Mouse (Mus musculus) hindbrain, embryonic 14.5 days (tissue): Measurements from ENCODE around the gene Cntn3. TPM values are rescaled to one million over a fixed set of nuclear protein-coding genes. Genes with fewer than 3 reads are reported as not detected.
"Not testable (repeated sequence)": the region's sequence is repeated elsewhere in the genome, so short reads cannot be mapped to it uniquely, and the experiment has no call there.

Experiments
- ATAC-seq: fragments of 200-750 bp; cut with Nextera tagmentation; 2 replicates; pipeline ENCODE4 v1.8.0; 2017; ENCODE audit warnings: moderate number of reproducible peaks, mild to moderate bottlenecking, moderate TSS enrichment, moderate library complexity; ENCODE audit not compliant: low FRiP score
- DNase-seq: peaks from one replicate; pipeline ENCODE4 v3.0.0-alpha.2; 2015; ENCODE audit warnings: low spot score
- H3K27ac ChIP-seq: fragments of 300-500 bp; sonication (generic); 2 replicates; pipeline ENCODE4 v1.5.1; 2014; ENCODE audit warnings: mild to moderate bottlenecking, moderate library complexity
- H3K27me3 ChIP-seq: fragments of 300-500 bp; sonication (generic); 2 replicates; pipeline ENCODE4 v1.6.1; 2014; ENCODE audit warnings: mild to moderate bottlenecking, low read length, mixed read lengths; ENCODE audit not compliant: control insufficient read depth, insufficient read depth
- H3K36me3 ChIP-seq: fragments of 300-500 bp; sonication (generic); replicated peaks from 2 replicates; pipeline ENCODE4 v1.6.1; 2014; ENCODE audit not compliant: control insufficient read depth, insufficient read depth
- H3K4me1 ChIP-seq: fragments of 300-500 bp; sonication (generic); replicated peaks from 2 replicates; pipeline ENCODE4 v1.6.1; 2014; ENCODE audit warnings: antibody characterized with exemption, low read length, mixed read lengths; ENCODE audit not compliant: control insufficient read depth, insufficient read depth
- H3K4me2 ChIP-seq: fragments of 300-500 bp; sonication (generic); replicated peaks from 2 replicates; pipeline ENCODE4 v1.6.1; 2014; ENCODE audit warnings: mild to moderate bottlenecking, moderate library complexity
- H3K4me3 ChIP-seq: fragments of 300-500 bp; sonication (generic); replicated peaks from 2 replicates; pipeline ENCODE4 v1.5.1; 2014; ENCODE audit warnings: mild to moderate bottlenecking, low read length
- H3K9ac ChIP-seq: fragments of 300-500 bp; sonication (generic); 2 replicates; pipeline ENCODE4 v1.6.1; 2014
- H3K9me3 ChIP-seq: fragments of 300-500 bp; sonication (generic); 2 replicates; pipeline ENCODE4 v1.6.1; 2016; ENCODE audit warnings: low read length; ENCODE audit not compliant: control insufficient read depth
- WGBS: fragments of 180-500 bp; shearing (Covaris S2); extraction: QIAGEN DNeasy Blood & Tissue Kit; methylation state at CpG from one replicate; pipeline ENCODE4 v1.1.7; 2014; 5-methylcytosine and 5-hydroxymethylcytosine counted together
- polyA plus RNA-seq: library from polyadenylated mRNA; unstranded; fragments of >200 nt; fragmentation: Nextera tagmentation; extraction: Ambion mirVana; gene quantifications from 2 replicates; pipeline ENCODE4 v1.2.1, GENCODE M21; 2014

Gene Cntn3
- 4.6 and 5.2 TPM in 2 replicates for polyA plus RNA-seq

- not testable (repeated sequence) for H3K9ac ChIP-seq, H3K9me3 ChIP-seq, H3K27me3 ChIP-seq, H3K4me1 ChIP-seq, H3K4me2 ChIP-seq, ATAC-seq, H3K36me3 ChIP-seq, DNase-seq, H3K4me3 ChIP-seq, H3K27ac ChIP-seq
- WGBS, result 97% methylated on average over 4 of the region's 20 CpGs
Observed at GRCm38 (mm10) chr6:102573001-102573400, at the start of gene Cntn3. Gene Cntn3, minus strand, starts transcription at chr6:102573101.

GRCm38 (mm10) chr6:102600773-102601172 is 27.9 kb upstream of the Cntn3 start:
- H3K4me3 ChIP-seq, result no peak overlapping the region
- no peaks in the 10 kb centered on the region for H3K36me3 ChIP-seq
- ATAC-seq (no peak), DNase-seq (no peak)
- H3K4me2 ChIP-seq, result no peak overlapping the region
- no peak overlapping the region for H3K27ac ChIP-seq
- 70% methylated on average over 2 of the region's 2 CpGs for WGBS
- no peaks in the 10 kb centered on the region for H3K4me1 ChIP-seq
- no peak overlapping the region for H3K9ac ChIP-seq
- no peaks in the 10 kb centered on the region for H3K27me3 ChIP-seq
- H3K9me3 ChIP-seq, result no peaks in the 10 kb centered on the region

GRCm38 (mm10) chr6:102597756-102598155 is 24.9 kb upstream of the Cntn3 start:
- H3K4me3 ChIP-seq, result no peak overlapping the region
- H3K4me1 ChIP-seq, result no peaks in the 10 kb centered on the region
- no peak overlapping the region for H3K9ac ChIP-seq
- H3K27me3 ChIP-seq, result no peaks in the 10 kb centered on the region
- H3K36me3 ChIP-seq, result no peaks in the 10 kb centered on the region
- WGBS, result 56% methylated on average over 2 of the region's 2 CpGs
- no peak overlapping the region for H3K4me2 ChIP-seq
- H3K9me3 ChIP-seq, result no peaks in the 10 kb centered on the region
- DNase-seq (no peak), ATAC-seq (no peak)
- no peak overlapping the region for H3K27ac ChIP-seq

GRCm38 (mm10) chr6:102590151-102590550 is 17.2 kb upstream of the Cntn3 start:
- ATAC-seq (no peak), DNase-seq (no peak)
- Histone ChIP-seq H3K9ac (no peak overlapping the region), H3K36me3 (no peaks in the 10 kb centered on the region), H3K9me3 (no peaks in the 10 kb centered on the region), H3K4me2 (no peak overlapping the region), H3K27ac (no peak overlapping the region), H3K27me3 (no peaks in the 10 kb centered on the region), H3K4me1 (no peaks in the 10 kb centered on the region), H3K4me3 (no peak overlapping the region)
- WGBS, result 93% methylated on average over 4 of the region's 4 CpGs

- Histone ChIP-seq H3K4me2 (no peak overlapping the region), H3K9me3 (no peaks in the 10 kb centered on the region), H3K27ac (no peak overlapping the region), H3K9ac (no peak overlapping the region), H3K27me3 (no peaks in the 10 kb centered on the region), H3K4me1 (no peaks in the 10 kb centered on the region), H3K4me3 (no peak overlapping the region), H3K36me3 (no peaks in the 10 kb centered on the region)
- ATAC-seq (no peak), DNase-seq (no peak)
- WGBS, result 75% methylated on average over 4 of the region's 4 CpGs
Observed at GRCm38 (mm10) chr6:102589311-102589710, 16.4 kb upstream of the Cntn3 start.

GRCm38 (mm10) chr6:102586056-102586455 is 13.2 kb upstream of the Cntn3 start:
- no peak for ATAC-seq
- H3K27me3 ChIP-seq, result no peaks in the 10 kb centered on the region
- H3K4me3 ChIP-seq, result no peak overlapping the region
- no peaks in the 10 kb centered on the region for H3K4me1 ChIP-seq
- no peak overlapping the region for H3K4me2 ChIP-seq
- DNase-seq, result no peak
- H3K36me3 ChIP-seq, result no peaks in the 10 kb centered on the region
- no peaks in the 10 kb centered on the region for H3K9me3 ChIP-seq
- no peak overlapping the region for H3K9ac ChIP-seq
- H3K27ac ChIP-seq, result no peak overlapping the region

GRCm38 (mm10) chr6:102583578-102583977 is 10.7 kb upstream of the Cntn3 start:
- Histone ChIP-seq H3K4me1 (no peaks in the 10 kb centered on the region), H3K27ac (no peak overlapping the region), H3K9ac (no peak overlapping the region), H3K9me3 (no peaks in the 10 kb centered on the region), H3K4me3 (no peak overlapping the region), H3K27me3 (no peaks in the 10 kb centered on the region), H3K36me3 (no peaks in the 10 kb centered on the region), H3K4me2 (no peak overlapping the region)
- no peak for ATAC-seq
- WGBS, result 74% methylated on average over 2 of the region's 2 CpGs
- no peak for DNase-seq

- Histone ChIP-seq H3K9me3 (no peaks in the 10 kb centered on the region), H3K4me3 (no peak overlapping the region), H3K4me1 (peaks cover 12% of the 10 kb centered on the region), H3K27ac (no peak overlapping the region), H3K36me3 (no peaks in the 10 kb centered on the region), H3K4me2 (no peak overlapping the region), H3K27me3 (no peaks in the 10 kb centered on the region), H3K9ac (no peak overlapping the region)
- no peak for ATAC-seq
- DNase-seq, result no peak
- 69% methylated on average over 1 of the region's 1 CpGs for WGBS
Observed at GRCm38 (mm10) chr6:102567496-102567895, 5.4 kb downstream of the Cntn3 start.

GRCm38 (mm10) chr6:102565228-102565627 is 7.7 kb downstream of the Cntn3 start:
- 97% methylated on average over 1 of the region's 1 CpGs for WGBS
- no peak for ATAC-seq

More at GRCm38 (mm10) chr6:102565228-102565627, 7.7 kb downstream of the Cntn3 start:
- peaks cover 12% of the 10 kb centered on the region for H3K4me1 ChIP-seq
- no peaks in the 10 kb centered on the region for H3K9me3 ChIP-seq
- H3K4me3 ChIP-seq, result no peak overlapping the region
- H3K9ac ChIP-seq, result no peak overlapping the region
- H3K36me3 ChIP-seq, result no peaks in the 10 kb centered on the region
- H3K27ac ChIP-seq, result no peak overlapping the region
- no peak overlapping the region for H3K4me2 ChIP-seq
- H3K27me3 ChIP-seq, result no peaks in the 10 kb centered on the region
- no peak for DNase-seq
